Mouse (Mus musculus) ovary, postnatal 36 days (tissue): ENCODE data around the gene Cep95.
A peak's percentile ranks its signal among the peaks of the same experiment; 100 is the strongest.

Experiments used
- DNase-seq: peaks from one replicate; pipeline ENCODE4 v3.0.0; 2022; ENCODE audit warnings: low spot score, mixed read lengths

Gene Cep95

DNA sequence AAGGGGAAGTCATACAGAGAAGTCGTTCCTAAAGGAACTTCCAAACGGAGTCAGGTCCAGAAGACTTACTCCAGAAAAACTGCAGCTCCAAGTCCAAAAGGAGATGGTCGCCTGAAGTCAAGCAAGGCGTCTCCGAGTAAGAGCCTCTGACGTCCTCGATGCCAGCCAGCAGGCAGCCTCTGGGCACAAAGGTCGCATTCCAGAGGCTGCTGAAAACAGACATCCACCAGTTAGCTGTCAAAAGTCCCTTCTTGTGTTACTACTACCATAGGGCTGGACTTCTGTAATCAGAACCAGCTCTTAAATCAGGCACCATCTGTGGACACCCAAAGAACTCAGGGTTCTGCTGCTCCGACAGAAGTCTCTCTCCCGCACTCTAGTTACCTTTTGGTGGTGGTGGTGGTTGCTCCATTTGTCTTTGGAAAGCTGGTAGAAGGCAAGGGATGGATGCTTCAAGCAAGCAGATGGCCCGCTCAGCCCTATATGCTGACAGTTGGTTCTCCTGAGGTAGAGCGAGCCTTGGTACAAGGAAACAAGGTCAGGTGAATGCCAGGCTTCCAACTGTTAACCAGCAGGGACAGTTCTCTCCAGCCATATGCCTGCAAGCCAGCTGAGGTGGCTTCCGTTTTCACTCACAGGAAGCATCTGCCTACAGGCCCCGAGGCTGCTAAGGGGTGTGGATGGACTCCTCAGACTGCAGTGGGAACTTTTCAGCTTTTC lies 25.7 kb downstream of the Cep95 start:
- no peak for DNase-seq

DNA sequence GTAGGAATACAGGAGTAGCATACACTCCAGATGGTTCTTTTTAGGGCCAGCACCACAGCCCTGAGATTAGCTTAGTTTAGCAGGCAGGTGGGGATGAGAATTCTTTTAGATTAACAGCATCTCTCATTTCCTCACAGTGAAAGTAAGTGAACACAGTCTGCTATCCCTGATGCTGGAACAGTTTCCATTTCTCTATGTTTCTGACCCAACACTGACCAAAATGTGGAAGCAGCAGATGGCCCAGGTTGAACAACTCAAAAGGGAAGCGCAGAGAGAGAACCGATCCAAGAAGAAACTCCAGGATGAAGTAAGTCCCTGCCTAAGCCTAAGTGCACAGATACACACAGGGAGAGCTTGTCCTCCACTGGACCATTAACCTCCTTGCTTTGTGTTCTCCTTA lies 26.3 kb downstream of the Cep95 start:
- DNase-seq: no peak

DNA sequence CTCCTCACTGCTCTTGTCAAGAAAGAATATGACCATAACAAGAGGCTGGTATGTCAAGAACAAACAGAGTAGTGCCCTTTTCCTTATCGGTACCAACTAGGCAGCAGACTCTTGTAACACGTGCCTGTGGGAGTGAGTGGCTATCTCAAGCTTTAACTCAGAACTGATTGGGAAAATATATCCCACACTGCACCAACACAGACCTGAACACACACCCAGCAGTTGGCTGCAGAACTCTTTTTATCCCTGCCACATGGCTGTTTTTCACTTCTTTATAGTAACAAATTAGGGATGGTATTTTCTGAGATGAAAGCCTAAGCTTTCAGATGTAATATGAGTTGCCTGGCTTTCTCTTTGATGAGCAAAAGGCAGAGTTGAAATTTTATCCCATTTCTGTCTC lies 26.7 kb downstream of the Cep95 start:
- DNase-seq: no peak

DNA sequence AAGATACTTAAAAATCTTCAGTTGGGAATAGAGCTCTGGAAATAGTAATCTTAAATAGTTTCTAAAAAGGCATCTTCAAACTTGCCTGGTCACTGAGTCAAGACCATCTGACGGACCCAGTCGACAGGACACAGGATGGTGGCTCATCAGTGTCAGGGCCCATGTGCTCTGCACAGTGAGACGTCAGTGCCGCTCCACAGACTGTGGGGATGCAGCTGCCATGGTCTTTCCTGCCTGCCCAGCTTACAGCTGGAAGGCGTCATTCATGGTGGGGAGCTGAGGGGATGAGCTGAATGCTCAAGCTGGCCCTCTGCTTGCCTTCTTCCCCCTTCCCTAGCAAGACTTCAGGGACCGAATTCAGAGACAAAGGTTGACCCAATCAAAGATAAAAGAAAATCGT lies 27.3 kb downstream of the Cep95 start:
- no peak for DNase-seq

DNA sequence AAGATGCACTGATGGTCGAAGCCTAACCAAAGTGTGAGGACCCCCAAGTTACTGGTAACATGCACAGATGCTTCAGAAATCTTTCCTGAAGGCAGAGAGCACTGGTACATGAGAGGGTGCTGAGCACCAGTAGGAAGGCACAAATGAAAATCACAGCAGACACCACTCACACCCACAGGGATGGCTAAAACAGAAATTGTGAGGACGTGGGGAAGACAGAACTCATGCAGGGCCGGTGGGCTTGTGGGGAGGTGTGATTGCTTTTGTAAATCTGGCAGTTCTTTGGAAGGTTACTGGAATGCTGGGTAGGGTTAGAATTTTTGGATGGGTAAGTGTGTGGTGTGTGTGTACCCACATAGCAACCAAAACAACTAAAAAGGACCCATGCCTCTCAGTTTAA lies 28.1 kb downstream of the Cep95 start:
- DNase-seq: no peak

DNA sequence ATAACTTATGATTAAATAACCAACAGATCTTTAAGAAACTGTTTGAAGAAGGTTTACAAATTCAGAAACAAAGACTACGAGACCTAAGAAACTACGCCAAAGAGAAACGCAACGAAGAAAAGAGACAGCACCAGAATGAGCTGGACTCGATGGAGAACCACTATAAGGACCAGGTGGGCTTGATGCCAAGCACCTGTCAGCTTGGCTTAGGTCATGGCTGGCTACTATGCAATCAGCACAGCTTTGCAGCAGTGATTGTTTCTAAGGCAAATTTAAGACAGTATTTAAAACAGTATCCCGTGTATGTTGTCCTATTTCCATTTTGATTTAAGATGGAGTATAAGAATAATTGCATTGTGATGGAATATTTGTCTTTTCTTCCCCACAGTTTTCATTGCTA lies 28.8 kb downstream of the Cep95 start:
- DNase-seq: no peak

DNA sequence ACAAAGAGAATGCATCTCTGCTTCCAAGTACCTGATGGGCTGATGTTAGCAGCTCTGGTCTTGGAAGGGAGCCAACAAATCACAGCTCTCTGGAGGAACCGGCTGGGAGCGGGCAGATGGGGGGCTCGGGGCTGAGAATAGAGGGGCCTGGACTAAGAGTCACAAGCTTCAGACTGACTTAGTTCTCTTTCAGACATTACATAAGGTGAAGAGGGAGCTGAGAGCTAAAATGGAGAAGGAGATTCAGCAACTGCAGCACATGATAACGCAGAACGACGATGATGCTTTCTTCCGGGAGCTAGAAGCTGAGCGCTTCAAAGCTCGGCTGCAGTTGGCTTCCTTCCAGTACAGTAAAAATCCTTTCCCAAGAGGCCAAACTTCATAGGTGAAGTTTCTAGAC lies 29.3 kb downstream of the Cep95 start:
- no peak for DNase-seq

DNA sequence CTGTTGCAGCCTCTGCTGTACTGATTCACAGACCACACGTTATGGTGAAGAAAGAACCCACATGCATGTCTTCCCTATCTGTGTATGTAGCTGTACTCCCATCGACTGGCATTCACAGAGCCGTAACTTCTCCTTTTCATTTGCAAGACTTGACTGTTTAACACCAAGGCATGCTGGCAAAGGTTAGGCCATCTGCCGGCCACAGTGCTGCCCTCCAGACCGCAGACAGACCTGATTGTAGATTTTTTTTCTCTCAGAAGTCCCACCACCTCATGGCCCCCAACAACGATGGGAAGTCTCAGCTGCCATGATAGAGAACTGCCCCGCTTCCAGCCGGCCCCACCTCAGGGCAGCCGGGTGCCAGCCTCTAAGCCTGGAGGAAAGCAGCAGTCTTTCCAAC lies 30.5 kb downstream of the Cep95 start:
- no peak for DNase-seq

DNA sequence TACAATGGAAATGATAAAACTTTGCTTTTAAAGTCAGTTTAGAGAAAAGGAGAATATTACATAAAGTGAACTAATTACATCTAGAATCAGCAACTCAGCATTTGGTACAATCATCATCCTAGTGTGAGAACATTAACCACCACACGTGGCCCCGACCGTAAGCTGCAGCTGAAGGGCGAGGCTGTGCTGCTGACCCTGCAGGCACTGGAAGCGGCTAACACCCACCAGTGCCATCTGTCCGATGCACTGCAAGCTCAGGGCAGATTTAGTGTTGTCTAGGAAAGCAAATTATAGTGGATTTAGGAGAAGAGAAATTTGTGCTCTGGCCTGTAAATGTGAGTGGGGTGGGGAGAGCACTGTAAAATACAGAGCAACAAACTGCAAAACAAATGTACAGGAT lies 31.2 kb downstream of the Cep95 start:
- DNase-seq: no peak

DNA sequence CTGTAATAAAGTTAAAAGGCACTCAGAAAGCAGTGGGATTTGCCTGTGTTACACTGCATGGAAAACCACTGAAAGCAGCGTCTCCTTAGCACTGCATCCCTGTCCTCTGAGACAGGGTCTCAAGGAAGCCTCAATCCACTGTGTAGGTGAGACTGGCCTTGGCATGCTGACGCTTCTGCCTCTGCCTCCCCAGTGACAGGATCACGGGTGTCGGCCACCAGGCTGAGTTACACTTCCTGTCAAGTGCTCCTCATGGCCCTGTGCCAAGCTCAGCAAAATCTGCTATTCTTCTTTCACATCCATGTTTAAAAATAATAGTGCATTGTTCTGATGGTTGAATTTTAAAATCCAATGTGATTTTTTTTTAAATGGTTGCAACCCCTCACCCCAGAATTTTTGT lies 31.9 kb downstream of the Cep95 start:
- DNase-seq: peak; percentile 27

DNA sequence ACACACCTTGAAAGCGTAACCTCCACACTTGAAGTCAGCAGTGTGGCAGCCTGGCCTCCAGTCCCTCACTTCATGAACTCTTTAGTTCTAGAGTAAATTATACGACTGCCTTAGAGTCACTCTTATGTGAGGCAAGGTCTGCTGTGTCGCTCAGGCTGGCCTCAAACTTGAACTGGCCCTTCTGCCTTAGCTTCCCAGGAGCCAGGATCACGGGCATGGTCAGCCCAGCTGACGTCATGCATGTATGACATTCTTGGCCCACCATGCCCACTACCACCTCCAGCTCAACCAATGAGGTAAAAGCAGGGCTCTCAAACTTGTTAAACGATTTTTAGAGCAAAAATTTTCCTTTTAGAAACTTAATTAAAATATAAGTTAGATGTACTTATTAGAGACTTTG lies 32.3 kb downstream of the Cep95 start:
- DNase-seq: no peak

DNA sequence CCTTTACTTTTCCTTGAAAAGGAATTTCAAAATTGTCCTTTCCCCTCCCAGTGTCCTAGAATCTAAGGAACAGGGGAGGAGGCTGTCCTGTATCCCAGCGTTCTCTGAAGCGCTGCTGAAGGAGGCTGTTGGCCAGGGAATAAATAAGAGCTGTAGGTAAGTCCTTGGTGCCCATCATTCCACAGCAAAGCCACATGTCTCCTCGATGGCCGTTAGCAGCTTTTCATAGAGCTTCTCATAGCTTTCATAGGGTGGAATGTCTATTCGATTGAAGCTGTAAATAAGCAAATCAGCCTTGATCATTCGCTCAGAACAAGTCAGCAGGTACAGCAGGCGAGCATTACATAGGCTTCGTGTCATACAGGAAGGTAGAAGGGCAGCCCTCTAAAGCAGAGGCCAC lies 33.4 kb downstream of the Cep95 start:
- no peak for DNase-seq

DNA sequence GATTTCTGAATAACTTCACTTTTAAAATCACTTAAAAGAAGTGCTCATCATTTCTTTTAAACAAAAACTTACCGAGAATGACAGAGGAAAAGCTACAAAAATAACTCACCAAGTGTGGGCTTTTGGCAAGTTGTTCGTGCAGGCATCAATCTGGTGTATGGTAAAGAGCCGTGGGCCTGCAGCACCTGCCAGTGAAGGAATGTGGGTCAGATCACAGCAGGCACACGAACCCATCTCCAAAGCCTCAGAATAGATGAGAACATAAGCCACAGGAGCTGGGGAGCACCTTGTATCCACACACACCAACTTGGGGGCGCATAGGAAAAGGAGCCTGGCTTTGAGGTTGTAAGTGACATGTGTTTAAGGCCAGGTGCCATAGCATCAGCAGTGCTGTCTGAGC lies 33.9 kb downstream of the Cep95 start:
- no peak for DNase-seq

DNA sequence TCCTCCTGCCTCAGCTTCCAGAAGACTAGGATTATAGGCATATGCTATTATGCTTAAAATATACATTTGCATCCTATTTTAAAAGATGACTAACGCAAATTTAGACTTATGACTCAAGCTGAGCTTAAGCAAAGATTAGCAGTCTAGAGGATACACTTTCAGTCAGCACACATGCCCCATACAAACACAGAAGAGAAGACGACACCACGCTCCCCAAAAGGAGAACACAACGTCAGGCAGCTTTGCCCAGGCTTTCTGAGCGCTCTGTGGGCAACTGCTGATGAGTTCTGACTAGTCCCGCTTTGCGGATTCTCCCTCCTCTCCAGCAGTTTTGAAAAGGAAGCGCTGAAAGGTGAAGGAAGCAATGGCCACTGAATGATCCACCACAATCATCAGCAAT lies 34.7 kb downstream of the Cep95 start:
- DNase-seq: no peak

DNA sequence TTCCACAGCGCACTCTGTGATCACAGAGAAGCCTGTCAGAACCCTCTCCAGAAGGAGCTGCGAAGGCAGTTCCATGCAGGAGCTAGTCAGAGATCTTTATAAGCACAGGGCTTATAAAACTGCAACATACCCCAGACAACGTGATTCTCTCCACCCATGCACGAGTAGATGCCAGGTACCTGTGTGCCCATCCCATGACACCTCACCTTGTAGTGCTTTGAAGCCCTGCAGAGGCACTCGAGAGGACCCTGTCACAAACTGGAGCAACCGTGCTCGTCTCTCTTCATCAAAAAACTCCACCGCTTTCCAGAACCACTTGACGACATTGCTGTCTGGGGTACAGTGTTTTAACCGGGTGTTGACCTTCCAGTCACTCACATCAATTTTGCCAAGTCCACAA lies 35.4 kb downstream of the Cep95 start:
- no peak for DNase-seq

DNA sequence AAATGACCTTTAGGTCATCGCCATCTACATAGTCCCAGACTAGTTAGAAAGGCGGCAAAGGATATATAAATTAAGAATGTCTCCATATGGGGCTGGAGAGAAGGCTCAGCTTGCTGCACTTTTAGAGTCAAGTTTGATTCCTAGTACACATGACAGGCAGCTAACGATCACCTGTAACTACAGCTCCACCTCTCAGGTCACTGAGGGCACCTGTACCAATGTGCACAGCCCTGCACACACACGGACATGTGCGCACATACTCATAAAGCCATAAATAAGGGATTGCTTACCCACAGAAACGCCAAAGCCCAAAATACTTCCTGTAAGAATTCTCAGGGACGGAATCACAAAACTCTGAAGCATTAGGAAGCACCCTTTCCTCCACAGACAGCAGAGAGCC lies 39.0 kb downstream of the Cep95 start:
- no peak for DNase-seq

DNA sequence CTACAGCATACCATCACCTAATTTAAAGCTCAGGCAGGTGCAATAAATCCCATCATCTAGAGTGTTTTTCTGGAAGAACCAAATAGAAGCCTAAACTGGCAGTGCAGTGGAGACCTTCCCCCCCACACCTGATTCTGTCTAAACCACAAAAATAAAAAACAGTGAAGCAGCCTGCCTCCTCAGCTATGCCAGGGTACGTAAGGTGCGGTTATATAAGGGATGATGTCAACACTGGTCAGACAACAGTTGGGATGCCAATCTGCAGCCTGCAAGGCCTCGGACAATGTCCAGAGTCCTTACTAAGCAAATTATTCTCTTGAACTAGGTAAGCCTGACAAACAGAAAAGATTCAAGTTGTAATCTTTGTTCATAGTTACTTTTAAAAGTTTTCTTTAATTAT lies 53.0 kb downstream of the Cep95 start:
- no peak for DNase-seq

DNA sequence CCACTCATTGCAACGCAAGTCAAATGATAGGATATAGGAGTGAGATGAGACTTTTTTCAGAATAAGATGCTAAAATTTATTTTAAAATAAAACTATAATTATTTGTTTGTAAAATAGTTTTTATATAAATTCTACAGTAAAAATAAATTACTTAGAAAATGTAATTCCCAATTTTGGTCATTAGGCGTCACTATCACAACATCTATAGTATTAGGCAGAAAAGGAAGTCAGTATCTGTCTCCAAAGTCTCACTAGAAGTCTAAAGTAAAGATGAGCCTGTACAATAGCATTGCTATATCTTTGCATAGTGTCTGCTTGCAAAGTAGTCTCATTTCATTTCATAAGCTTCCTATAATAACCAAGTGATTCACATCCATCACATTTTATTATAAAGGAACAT lies 62.4 kb downstream of the Cep95 start:
- DNase-seq: no peak
